Mouse (Mus musculus): ENCODE measurements around the gene Cnga2. TPM values are rescaled to one million over a fixed set of nuclear protein-coding genes. Genes with fewer than 3 reads are reported as not detected.

Gene Cnga2
- total RNA-seq (2014; fragmentation: Nextera tagmentation) (not detected in 2 replicates), total RNA-seq (2017) (0.11 TPM in 1 of 2 replicates, not detected in the other), polyA plus RNA-seq (2012) (not detected in 2 replicates)

DNA sequence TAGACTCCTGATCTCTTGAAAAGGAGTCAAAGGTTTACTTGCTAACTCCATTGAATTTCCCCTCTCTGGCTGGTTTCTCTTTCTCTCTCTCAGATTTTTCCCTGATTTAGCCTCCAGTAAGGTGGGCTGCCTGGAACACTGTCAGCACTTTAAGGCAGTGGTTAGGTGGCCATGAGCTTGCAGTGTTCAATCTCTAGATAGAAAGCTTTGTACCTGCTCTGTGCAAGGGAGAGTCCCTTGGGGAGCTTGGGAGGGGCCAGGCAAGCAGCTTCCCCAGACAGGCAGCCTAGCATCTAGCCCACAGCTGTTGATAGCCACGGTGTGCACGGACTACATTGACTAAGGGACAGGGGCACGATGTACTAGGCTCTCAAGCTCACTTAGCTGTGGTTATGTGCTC is at the start of gene Cnga2:
Cnga2 (plus strand) TSS at position 301 of the 400 bp plus-strand sequence.
- Histone ChIP-seq H3K4me3 (ENCODE audit: low read depth, low read length) (no peak within 1 kb of the TSS), H3K4me1 (ENCODE audit: insufficient read depth, low read depth, low read length) (no peaks in the 10 kb centered on the region), H3K27me3 (ENCODE audit: insufficient read depth, low read length) (no peaks in the 10 kb centered on the region), H3K9me3 (replicated peaks) (no peaks in the 10 kb centered on the region), H3K36me3 (replicated peaks) (no peaks in the 10 kb centered on the region)
- ATAC-seq (ENCODE audit: extremely low read depth, insufficient number of reproducible peaks, low FRiP score, poor library complexity, severe bottlenecking) (no peak), DNase-seq (ENCODE audit: low spot score) (no peak)
- TF ChIP-seq TAL1 (conservative IDR thresholded peaks at IDR 0.05; ENCODE audit: low read depth, low read length) (no peak), GATA1 (IDR thresholded peaks at IDR 0.05; ENCODE audit: borderline replicate concordance, low read length) (no peak), CTCF (IDR thresholded peaks at IDR 0.05; ENCODE audit: low read depth, low read length) (no peak), POLR2AphosphoS5 (IDR thresholded peaks at IDR 0.05; ENCODE audit: insufficient replicate concordance, low read depth, low read length) (no peak), GATA2 (IDR thresholded peaks at IDR 0.05; ENCODE audit: borderline replicate concordance, low read depth, low read length) (no peak)

DNA sequence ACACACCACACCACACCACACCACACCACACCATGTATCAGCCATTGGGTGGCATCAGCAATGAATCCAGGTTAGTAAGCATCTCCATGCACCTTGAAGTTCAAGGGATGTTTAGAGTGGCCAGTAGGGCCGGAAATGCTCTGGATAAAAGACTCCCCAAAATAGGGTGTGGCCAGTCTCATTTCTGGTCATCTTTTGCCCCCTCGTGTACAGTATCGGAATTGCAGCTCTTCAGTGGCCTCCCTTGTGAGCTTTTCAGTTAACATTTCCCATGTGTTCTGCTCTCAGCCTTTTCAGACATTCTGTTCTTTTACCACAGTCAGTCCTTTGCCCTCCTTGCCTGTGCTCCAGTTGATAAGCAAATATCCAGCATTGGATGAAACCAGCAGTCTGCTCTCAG is 45.0 kb upstream of the Cnga2 start:
- Histone ChIP-seq H3K36me3 (replicated peaks) (no peaks in the 10 kb centered on the region), H3K4me3 (ENCODE audit: low read depth, low read length) (no peak overlapping the region), H3K27me3 (ENCODE audit: insufficient read depth, low read length) (no peaks in the 10 kb centered on the region), H3K9me3 (replicated peaks) (no peaks in the 10 kb centered on the region), H3K4me1 (ENCODE audit: insufficient read depth, low read depth, low read length) (no peaks in the 10 kb centered on the region)
- no peak for DNase-seq (ENCODE audit: low spot score)
- ATAC-seq (ENCODE audit: extremely low read depth, insufficient number of reproducible peaks, low FRiP score, poor library complexity, severe bottlenecking), result no peak
- no peak for TF ChIP-seq POLR2AphosphoS5 (IDR thresholded peaks at IDR 0.05; ENCODE audit: insufficient replicate concordance, low read depth, low read length)
- peak; percentile 18; the same call in 1 of the 2 replicates for TF ChIP-seq CTCF (IDR thresholded peaks at IDR 0.05; ENCODE audit: low read depth, low read length)
- no peak for TF ChIP-seq GATA2 (IDR thresholded peaks at IDR 0.05; ENCODE audit: borderline replicate concordance, low read depth, low read length)
- TF ChIP-seq TAL1 (conservative IDR thresholded peaks at IDR 0.05; ENCODE audit: low read depth, low read length), result no peak
- TF ChIP-seq GATA1 (IDR thresholded peaks at IDR 0.05; ENCODE audit: borderline replicate concordance, low read length), result no peak

GRCm38 (mm10) chrX:71958366-71958765 is 33.3 kb upstream of the Cnga2 start:
- TF ChIP-seq GATA2 (IDR thresholded peaks at IDR 0.05; ENCODE audit: borderline replicate concordance, low read depth, low read length), result no peak
- no peak for TF ChIP-seq POLR2AphosphoS5 (IDR thresholded peaks at IDR 0.05; ENCODE audit: insufficient replicate concordance, low read depth, low read length)
- no peak for TF ChIP-seq CTCF (IDR thresholded peaks at IDR 0.05; ENCODE audit: low read depth, low read length)
- no peak for TF ChIP-seq GATA1 (IDR thresholded peaks at IDR 0.05; ENCODE audit: borderline replicate concordance, low read length)
- no peak for TF ChIP-seq TAL1 (conservative IDR thresholded peaks at IDR 0.05; ENCODE audit: low read depth, low read length)

DNA sequence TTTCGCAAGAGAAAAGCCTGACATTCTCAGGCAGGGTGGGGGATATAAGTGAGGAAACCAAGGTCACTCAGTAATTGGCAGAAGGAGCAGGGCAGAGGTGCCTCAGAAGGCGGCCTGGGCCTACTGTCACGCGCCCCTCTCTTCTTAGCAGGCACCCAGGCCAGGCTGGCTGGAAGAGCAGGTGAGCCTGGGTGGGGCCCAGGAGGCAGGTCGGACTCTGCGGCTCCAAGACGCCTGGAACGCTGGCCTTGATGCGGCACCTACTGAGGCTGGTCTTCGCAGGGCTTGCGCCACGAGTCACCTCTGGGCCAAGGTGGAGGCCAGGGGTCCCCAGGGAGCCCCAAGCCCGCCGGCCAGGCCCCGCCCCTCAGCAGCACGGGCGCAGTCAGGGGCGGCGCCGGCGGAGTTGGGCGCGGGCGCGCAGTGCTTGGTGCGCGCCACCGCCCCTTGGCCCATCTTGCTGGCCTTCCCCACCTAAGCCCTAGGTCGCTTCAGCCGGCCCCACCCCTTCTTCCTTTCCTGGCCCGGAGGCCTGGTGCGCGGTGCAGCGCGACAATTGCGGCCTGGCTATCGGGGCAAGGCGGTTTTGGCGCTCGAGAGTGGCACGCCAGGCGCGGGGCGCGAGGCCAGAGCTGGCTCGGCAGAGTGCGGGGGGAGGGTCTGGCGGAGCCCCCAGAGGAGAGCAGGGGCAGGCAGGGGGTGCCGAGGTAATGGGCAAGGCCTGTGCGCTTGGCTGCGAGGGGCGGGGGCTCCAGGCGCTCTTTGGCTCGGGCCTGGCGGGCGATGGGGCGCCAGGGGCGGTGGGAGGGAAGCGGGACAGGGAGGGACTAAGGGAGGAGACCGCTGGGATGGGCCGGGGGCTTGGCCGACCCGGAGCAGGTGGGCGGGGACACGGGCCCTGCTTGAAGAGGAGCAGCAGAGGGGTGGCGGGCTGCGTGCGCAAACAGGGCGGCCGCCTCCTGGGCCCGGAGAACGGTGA is 29.3 kb upstream of the Cnga2 start, which contains the start of gene Prrg3:
Prrg3 (plus strand) TSS at position 552 of the 979 bp plus-strand sequence.
- DNase-seq (ENCODE audit: low spot score), result no peak
- no peaks in the 10 kb centered on the region for H3K9me3 ChIP-seq (replicated peaks)
- TF ChIP-seq CTCF (IDR thresholded peaks at IDR 0.05; ENCODE audit: low read depth, low read length) (no peak), GATA2 (IDR thresholded peaks at IDR 0.05; ENCODE audit: borderline replicate concordance, low read depth, low read length) (no peak), POLR2AphosphoS5 (IDR thresholded peaks at IDR 0.05; ENCODE audit: insufficient replicate concordance, low read depth, low read length) (no peak), TAL1 (conservative IDR thresholded peaks at IDR 0.05; ENCODE audit: low read depth, low read length) (no peak), GATA1 (IDR thresholded peaks at IDR 0.05; ENCODE audit: borderline replicate concordance, low read length) (no peak)
- no peaks in the 10 kb centered on the region for H3K4me1 ChIP-seq (ENCODE audit: insufficient read depth, low read depth, low read length)
- H3K27me3 ChIP-seq (ENCODE audit: insufficient read depth, low read length), result no peaks in the 10 kb centered on the region
- H3K4me3 ChIP-seq (ENCODE audit: low read depth, low read length), result no peak within 1 kb of the TSS
- H3K36me3 ChIP-seq (replicated peaks), result no peaks in the 10 kb centered on the region
- no peak for ATAC-seq (ENCODE audit: extremely low read depth, insufficient number of reproducible peaks, low FRiP score, poor library complexity, severe bottlenecking)

More at GRCm38 (mm10) chrX:71958366-71958765, 33.3 kb upstream of the Cnga2 start:
- Histone ChIP-seq H3K9me3 (replicated peaks) (no peaks in the 10 kb centered on the region), H3K4me3 (ENCODE audit: low read depth, low read length) (no peak overlapping the region), H3K4me1 (ENCODE audit: insufficient read depth, low read depth, low read length) (no peaks in the 10 kb centered on the region), H3K36me3 (replicated peaks) (no peaks in the 10 kb centered on the region), H3K27me3 (ENCODE audit: insufficient read depth, low read length) (no peaks in the 10 kb centered on the region)
- ATAC-seq (ENCODE audit: extremely low read depth, insufficient number of reproducible peaks, low FRiP score, poor library complexity, severe bottlenecking) (no peak), DNase-seq (ENCODE audit: low spot score) (no peak)

- Histone ChIP-seq H3K9me3 (replicated peaks) (no peaks in the 10 kb centered on the region), H3K36me3 (replicated peaks) (no peaks in the 10 kb centered on the region), H3K4me1 (ENCODE audit: insufficient read depth, low read depth, low read length) (no peaks in the 10 kb centered on the region), H3K27me3 (ENCODE audit: insufficient read depth, low read length) (no peaks in the 10 kb centered on the region), H3K4me3 (ENCODE audit: low read depth, low read length) (no peak overlapping the region)
- ATAC-seq (ENCODE audit: extremely low read depth, insufficient number of reproducible peaks, low FRiP score, poor library complexity, severe bottlenecking) (no peak), DNase-seq (ENCODE audit: low spot score) (no peak)
- TF ChIP-seq GATA2 (IDR thresholded peaks at IDR 0.05; ENCODE audit: borderline replicate concordance, low read depth, low read length) (no peak), TAL1 (conservative IDR thresholded peaks at IDR 0.05; ENCODE audit: low read depth, low read length) (no peak), POLR2AphosphoS5 (IDR thresholded peaks at IDR 0.05; ENCODE audit: insufficient replicate concordance, low read depth, low read length) (no peak), GATA1 (IDR thresholded peaks at IDR 0.05; ENCODE audit: borderline replicate concordance, low read length) (no peak), CTCF (IDR thresholded peaks at IDR 0.05; ENCODE audit: low read depth, low read length) (no peak)
Observed at GRCm38 (mm10) chrX:71963275-71963912, 28.3 kb upstream of the Cnga2 start.
